Mouse (Mus musculus) embryo, embryonic 11.5 days (tissue): Measurements from ENCODE around the gene 6330409D20Rik.

Experiments used
- DNase-seq: peaks from one replicate; pipeline ENCODE4 v3.0.0-alpha.2; 2012; ENCODE audit warnings: low read depth, low spot score

Gene 6330409D20Rik

DNA sequence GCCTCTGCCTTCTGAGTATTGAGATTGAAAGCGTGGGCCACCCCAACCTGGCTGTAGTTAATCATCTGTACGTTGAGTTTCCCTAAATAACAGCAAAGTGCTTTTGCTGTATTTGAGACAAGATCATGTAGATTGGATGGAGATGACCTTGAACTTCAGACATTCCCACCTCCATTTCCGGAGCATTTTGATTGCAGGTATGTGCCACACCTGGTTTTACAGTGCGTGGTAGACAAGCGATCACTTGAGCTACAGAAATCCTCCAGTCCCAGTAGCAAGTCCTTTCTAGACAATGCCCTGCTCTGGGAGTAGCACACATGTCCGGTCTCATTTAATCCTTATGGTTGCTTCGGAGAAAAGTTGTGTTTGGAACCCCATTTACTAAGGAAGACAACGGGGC lies 37.8 kb downstream of the 6330409D20Rik start:
- no peak for DNase-seq

DNA sequence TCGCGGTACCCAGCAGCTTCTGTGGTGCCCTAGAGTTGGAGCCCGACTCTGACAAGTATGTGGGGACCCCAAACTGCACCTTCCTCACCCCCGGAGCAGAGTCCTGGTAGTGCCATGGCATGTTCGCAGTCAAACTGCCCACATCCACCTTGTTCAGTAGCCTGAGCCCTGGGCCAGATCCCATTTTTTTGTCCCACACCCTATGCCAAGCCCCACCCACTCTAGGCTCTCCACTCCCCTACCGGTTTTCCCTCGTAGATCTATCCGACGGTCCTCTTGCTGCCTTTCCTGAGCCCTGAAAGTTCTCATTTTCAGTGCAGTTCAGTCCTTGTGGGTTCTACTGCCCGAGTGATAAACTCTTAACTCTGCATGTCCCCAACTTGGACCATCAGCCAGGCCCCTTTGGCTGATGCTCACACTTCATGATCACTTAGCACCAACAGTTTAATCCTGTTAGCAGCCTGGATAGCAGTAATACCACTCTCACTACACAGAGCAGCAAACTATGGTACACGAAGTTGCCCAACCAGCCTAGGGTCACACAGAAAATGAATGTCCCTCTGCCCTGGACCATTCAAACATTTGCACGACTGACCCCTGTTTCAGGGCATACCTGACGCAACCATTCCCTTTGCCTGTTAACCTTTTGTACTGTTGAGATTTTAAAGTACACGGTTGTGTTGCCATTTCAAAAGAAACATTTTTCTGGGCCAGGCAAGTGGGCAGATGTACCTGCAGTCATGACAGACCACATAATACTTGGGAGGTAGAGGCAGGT lies 39.7 kb downstream of the 6330409D20Rik start:
- DNase-seq, result no peak

DNA sequence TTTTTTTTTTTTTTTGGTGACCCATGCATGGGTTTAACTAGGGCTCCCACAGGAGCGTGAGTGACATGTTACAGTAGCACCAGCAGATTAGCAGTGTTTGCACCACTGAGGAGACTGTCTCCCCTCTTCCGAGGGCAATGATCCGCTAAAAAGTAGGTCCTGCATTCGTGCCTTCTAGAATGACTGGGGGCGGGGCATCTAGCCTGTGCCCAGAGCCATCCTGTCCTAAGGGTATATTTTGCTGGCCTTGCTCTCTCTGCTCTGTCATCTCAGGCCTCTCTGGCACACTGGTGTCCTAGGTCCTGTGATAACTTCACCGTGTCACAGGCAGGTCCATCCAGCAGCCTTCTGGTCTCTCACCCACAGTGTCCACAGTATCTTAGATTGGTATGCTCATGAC lies 41.1 kb downstream of the 6330409D20Rik start:
- DNase-seq, result no peak

DNA sequence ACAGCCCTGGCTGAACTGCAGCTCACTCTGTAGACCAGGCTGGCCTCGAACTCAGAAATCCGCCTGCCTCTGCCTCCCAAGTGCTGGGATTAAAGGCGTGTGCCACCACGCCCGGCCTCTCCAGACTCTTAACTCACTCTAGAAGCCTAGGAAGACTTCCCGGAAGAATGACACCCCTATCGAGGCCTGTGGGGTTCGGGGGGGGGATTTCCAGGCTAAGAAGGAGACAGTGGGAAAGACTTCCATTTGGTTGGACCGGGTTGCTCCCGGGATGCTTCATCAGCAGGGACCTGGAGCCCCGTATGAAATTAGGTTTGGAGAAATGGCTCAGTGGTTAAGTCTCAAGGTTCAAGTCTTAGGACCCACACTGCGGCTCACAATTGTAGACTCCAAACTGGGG lies 46.1 kb downstream of the 6330409D20Rik start:
- no peak for DNase-seq

DNA sequence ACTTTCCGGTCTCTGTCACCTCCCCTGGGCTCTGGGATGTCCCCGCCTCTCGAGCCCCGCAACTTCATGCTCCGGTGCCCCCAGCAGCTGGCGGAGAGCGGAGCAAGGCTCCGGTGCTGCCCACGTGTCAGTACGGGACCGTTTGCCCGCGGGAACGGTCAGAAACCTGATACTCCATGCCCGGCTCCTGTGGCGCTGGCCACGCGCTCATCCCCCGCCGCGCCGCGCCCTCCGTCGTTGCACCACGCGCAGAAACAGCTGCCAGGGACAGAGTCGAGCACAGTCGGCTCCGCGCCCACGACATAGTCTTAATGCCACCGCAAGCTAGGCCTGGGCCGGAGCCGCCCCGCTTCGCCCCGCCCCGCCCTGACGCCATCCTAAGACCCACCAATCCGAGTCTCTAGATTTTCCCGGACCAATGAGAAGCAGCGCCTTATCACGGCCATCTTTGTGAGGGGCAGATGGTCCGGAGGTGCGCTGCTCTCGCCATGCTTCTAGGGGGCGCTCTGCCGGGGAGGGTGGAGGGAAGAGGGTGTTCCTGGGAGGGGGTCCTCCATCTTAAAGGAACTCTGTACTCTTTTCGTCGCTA lies 46.9 kb downstream of the 6330409D20Rik start:
- DNase-seq, result peak; percentile 98

DNA sequence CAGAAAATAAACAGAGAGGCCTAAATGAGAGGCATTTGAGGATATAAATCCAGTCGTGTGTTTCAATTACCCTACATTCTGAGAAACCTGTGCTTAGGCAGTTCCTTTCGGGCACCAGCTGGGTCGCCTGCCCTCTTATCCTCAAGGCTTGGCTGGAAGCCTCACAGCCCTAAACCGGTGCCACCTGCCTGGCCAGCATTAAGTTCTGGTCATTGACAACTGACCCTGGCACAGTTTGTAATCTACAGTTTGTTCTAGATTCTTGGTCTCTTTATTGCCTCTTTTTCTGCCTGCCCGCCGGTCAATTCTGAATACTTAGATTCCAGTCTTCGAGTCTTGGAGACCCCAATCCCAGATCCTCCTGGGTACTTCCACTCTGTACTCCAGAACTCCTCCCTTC lies 47.5 kb downstream of the 6330409D20Rik start:
- DNase-seq, result no peak

DNA sequence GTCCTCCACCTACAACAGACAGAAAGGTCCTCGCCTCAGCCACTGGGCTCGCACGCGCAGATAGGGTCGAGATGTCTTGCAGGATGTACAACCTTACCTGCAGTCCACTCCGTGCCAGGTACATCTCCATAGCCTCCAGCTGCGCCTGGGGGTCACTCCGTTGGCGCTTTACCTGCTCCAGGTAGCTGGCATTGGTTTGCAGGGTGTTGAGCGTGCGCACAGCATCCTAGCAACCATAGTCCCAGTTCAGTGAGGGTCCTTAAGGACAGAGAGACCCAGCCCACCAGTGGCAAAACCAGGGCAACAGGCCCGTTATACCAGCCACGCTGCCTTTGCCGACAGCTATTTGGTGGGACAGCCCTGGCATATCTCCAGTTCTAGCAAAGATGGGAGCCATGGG lies 48.3 kb downstream of the 6330409D20Rik start:
- no peak for DNase-seq

DNA sequence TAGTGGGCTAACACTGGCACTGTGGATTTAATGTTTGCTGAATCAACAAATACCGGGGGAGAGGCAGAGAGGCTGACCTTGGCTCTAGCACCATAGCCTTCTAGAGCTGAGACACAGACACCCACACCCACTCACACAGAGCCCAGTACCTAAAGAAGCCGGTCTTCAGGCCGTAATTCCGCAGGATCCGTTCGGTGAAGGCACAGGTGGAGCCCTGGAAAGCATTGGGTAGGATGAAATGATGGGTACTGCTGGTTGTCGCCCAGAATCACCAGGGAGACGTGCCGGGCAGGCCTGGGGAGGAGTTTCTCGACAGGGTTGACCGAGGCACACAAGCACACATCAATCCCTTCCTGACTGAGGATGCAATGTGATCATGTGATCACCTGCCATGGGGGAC lies 49.8 kb downstream of the 6330409D20Rik start:
- DNase-seq, result no peak

GRCm38 (mm10) chr2:32689420-32689819 lies 51.4 kb downstream of the 6330409D20Rik start:
- DNase-seq, result peak; percentile 81

DNA sequence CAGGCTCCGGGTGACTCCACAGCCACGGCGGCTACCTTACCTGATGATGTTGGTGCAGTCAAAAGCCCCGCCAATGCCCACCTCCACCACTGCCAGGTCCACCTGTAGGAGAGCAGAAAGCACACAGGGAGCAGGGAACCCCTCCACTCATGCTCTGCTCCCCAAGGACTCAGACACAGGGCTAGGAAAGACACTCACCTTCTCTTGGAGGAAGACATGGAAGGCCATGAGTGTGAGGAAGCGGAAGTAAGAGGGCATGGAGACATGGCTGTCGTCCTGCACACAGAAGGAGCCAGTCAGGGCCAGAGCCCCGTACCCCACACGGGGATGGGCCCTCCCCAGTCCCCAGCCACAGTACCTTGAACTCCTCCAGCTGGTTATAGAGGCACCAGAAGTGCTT lies 53.3 kb downstream of the 6330409D20Rik start:
- DNase-seq, result no peak

GRCm38 (mm10) chr2:32686640-32687039 lies 54.2 kb downstream of the 6330409D20Rik start:
- DNase-seq, result no peak

- DNase-seq, result no peak
Observed at GRCm38 (mm10) chr2:32685807-32686206, 55.0 kb downstream of the 6330409D20Rik start.

- DNase-seq, result no peak
Observed at GRCm38 (mm10) chr2:32684681-32685428, 56.0 kb downstream of the 6330409D20Rik start.

- DNase-seq, result no peak
Observed at GRCm38 (mm10) chr2:32683701-32684100, 57.1 kb downstream of the 6330409D20Rik start.

- no peak for DNase-seq
Observed at GRCm38 (mm10) chr2:32682721-32683417, 57.9 kb downstream of the 6330409D20Rik start.
